Mouse (Mus musculus): ENCODE data around the gene Mga. TPM values are rescaled to one million over a fixed set of nuclear protein-coding genes. Genes with fewer than 3 reads are reported as not detected.

The Mga gene
- polyA plus RNA-seq, 3 experiments from 2014 or later, result 22.2 to 45.3 (median 39.9) TPM

GRCm38 (mm10) chr2:119988952-119989351, 91.9 kb downstream of the Mga start:
- no peak for ATAC-seq

DNA sequence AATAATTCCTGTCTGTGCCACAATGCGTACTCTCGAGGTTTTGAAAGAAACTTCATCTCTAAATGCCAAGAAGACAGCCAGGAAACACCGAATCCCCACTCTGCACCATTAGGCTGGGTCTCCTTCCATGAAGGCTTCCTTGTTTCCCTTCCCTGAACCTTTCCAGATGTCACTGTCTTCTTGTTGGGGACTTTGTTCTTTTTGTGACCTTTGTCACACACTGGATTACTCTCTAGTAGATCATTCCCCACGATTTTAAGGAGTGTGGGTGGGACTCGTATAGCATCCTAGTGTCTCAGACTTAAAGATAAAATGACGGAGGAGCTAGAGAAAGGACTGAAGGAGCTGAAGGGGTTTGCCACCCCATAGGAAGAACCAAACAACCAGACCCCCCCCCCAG, 93.9 kb downstream of the Mga start:
- ATAC-seq, result no peak

- ATAC-seq, result no peak
These were observed 95.3 kb downstream of the Mga start for GRCm38 (mm10) chr2:119992349-119992748.

DNA sequence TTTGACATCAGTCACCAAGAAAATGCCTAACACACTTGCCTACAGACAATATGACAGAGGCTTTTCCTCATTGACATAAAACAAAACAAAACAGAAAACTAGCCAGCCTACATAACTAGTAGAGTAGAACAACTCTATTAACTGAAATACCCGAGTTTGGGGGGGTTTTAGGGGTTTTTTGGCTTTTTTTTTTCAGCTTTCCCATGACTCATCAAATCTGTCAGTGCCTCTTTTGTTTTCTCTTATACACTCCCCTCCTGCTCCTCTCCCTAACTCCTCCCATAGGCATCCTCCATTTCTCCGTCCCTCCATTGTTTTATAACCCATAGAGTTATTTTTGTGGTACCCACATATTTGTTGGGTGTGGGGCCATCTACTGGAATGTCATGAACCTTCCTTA, 96.5 kb downstream of the Mga start:
- ATAC-seq, result no peak

DNA sequence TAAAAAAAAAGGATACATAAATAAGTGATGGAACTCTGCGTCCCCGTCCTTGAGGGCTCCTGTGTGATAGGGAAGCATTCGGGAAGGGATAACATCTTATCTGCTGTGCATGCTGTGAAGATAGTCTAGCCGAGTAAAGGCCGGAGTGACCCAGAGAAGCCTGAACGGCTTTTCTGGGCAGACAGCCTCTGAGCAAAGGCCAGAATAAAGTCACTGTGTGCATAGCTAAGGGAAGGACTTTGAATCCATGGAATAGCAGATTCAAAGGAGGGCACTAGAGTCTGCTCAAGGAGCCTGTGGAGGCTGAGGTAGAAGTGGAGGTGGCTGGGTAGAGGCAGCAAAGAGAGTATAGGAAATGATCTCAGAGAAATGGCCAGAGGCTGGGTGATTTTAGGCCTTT, 97.8 kb downstream of the Mga start:
- ATAC-seq, result no peak

DNA sequence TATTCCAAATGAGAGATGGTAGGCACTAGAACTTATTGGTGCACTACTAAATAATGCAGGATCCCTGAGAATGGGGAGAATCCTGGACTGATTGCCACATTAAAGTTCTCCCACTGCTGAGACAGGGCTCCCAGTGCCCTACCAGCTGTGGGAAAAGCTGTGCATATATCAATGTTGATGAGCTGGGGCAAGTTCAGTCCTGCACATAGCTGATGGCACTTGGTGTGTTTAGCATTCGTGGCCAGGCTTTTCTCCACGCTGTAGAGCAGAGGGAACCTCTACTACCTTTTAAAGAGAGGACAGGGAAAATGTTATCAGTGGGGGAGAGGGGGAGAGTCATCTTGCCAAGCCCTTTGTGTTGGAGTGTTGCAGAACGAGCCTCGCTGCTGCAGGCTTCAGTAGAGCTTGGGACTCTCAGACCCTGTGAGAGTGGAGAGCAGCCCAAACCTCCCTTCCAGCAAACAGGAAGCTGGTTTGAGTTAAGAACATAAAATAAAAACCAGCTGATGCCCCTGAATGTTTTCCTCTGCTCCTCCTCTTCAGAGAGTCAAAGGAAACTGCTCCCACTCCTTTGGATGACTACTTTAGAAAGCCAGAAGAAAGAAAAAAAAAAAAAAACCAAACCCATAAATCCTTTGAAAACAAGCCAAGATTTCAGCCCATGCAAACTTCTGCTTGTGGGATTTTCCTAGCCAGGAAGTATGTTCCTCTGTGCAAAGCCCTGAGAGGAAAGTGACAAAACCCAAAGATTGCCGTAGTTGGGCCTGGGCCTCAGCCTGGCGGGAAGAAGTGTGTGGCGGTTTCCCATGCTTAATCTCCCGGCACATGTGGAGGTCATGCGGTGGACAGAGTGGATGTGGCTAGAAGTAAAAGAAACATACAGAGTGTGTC, 98.6 kb downstream of the Mga start:
- ATAC-seq, result no peak

- ATAC-seq, result no peak
These were observed 100.3 kb downstream of the Mga start for GRCm38 (mm10) chr2:119997354-119997753.

DNA sequence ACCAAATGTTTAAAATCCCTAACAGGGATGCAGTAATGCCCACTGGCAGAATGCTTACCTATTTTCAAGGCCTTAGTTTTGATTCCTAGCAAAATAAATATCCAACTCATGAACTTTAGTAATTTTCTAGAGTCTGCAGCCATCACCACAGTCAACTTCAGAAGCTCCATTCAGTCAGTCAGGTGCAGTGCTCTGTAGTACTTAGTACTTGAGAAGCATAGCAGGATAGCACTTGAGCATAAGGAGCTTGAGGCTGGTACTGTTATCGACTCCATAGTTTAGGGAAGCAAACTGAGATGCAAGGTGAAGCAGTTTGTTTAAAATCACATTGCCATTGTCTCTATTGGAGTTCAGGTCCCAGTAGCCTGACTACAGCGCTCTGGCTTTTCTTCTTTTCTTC, 102.7 kb downstream of the Mga start:
- ATAC-seq, result no peak

DNA sequence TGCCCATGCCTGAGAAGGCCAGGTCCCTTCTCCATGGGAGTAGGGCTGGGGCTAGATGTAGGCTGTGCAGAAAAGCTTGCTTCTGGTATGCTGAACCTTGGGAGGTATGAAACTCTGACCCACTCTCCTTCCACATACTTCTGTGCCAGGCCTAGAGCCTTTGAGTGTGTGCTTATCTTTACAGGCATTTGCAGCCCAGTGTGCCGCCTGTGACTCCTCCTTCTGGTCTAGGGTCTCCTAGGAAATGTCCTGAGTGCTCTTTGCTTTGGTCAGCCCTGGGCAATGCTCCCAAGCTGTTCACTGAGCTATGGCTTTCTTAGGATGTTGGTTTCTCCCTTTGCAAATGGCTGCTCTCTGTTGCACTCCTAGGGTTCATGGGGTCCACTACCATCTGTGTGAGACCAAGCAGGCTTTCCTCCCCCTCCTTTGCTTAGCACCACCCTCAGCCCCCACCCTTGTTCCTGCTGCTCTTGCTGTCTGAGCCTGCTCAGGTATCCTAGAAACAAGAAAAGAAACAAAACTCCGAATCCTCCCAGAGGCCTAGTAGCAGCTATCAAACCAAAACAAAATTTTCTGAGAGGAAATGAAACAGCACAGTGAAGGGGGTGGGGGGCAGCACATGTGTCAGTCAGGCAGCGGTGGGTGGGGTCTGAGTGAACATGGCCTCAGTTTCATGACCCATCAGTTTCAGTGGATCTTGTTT, 104.0 kb downstream of the Mga start:
- no peak for ATAC-seq

GRCm38 (mm10) chr2:120001956-120002355, 104.9 kb downstream of the Mga start:
- no peak for ATAC-seq

DNA sequence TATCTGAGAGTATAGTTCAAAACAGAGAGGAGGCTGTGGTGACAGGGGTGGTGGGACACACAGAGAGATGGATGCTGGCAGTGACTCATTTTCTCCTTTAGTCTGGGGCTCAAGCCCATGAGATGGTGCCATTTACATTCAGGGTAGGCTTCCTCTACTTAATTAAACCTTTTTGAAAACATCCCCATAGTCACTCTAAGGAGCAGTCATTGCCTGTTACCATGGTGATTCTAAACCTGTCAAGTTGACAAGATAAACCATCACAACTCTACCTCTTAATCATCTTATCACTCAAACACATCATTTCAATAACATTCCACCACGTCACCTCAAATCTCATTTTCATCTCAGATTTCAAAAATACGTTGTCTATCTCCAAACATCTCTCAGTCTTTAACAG, 106.9 kb downstream of the Mga start:
- peak; percentile 80 for ATAC-seq

- no peak for ATAC-seq
These were observed 109.7 kb downstream of the Mga start for GRCm38 (mm10) chr2:120006696-120007095.

DNA sequence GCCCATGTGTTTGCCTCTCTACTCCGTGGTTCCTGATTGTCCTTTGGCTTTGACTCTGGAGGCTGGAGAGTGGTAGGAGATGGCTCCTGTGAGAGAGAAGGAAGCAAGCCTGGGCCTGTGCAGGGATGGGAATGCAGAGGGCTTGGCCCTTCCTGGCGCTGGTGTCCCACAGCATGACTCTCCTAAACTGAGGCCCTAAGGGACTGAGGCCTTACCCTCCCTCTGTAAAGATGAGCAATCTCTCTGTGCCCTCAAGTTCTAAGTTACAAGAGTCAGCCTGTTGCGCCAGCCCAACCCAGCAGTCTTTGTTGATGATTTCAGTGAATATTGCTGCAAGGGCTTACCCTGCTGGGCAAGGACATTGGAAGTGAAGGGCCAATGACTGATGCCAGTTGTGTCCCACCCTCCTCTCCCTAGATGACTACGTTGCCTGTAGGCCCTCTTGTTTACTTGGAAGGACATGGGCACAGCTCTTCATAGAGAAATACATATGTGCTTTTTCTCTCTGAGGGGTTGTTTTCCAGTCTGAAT, 110.7 kb downstream of the Mga start:
- ATAC-seq, result no peak

DNA sequence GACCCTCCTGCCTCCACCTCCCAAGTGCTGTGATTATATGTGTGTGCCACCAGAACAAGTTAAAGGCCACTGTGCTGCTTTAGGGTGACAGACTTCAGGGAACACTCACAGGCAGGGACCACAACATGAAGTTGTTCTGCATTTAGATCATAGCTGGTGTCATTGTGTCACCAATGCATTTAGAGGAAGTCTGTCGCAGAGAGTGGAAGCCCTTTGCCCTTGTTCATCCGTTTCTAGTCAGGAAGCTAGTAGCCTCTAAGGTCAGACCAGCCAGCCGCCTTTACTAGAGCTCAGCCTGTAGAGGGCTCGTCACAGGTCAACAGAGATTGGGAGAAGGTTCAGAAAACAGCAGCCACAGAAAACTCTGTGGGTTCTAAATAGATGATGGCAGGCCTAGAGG, 111.6 kb downstream of the Mga start:
- no peak for ATAC-seq

GRCm38 (mm10) chr2:120011462-120012200, 114.6 kb downstream of the Mga start:
- peak; percentile 46 for ATAC-seq

DNA sequence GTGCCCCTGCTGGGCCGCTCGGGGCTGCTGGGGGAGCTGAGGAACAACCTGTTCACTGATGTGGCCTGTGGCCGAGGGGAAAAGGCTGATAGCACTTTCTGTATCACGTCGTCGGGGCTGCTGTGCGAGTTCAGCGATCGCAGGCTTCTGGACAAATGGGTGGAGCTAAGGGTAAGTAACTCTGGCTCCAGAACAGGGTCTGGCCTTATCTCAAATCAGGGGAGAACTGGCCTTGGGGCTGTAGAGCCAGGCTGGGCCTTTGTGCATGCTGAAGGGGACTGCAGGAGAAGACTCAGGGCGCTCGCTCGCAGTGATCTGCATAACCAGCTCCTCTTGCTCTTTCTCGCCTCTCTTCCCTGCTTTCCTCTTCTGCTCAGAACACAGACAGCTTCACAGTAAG, 115.9 kb downstream of the Mga start:
- ATAC-seq, result no peak

GRCm38 (mm10) chr2:120013831-120014486, 116.9 kb downstream of the Mga start:
- no peak for ATAC-seq

- ATAC-seq, result no peak
These were observed 118.9 kb downstream of the Mga start for GRCm38 (mm10) chr2:120015882-120016281.

GRCm38 (mm10) chr2:120017599-120017998, 120.6 kb downstream of the Mga start:
- no peak for ATAC-seq

All from inflammation-experienced regulatory T-cells, adult 6 months (primary cell).